Mouse (Mus musculus) brain, embryonic 14.5 days (tissue): ENCODE results near the gene Tmem45a2.

Experiments used
- CTCF ChIP-seq: fragments of 200-500 bp; IDR thresholded peaks from 2 replicates; pipeline ENCODE4 v1.5.1; 2012; ENCODE audit warnings: inconsistent platforms, mild to moderate bottlenecking, moderate library complexity, borderline replicate concordance; ENCODE audit not compliant: insufficient read depth, insufficient read length; ENCODE audit errors: extremely low read depth
- POLR2A ChIP-seq: fragments of 200-500 bp; IDR thresholded peaks from 2 replicates; pipeline ENCODE4 v1.6.1; 2012; ENCODE audit warnings: mild to moderate bottlenecking, inconsistent platforms, borderline replicate concordance; ENCODE audit not compliant: poor library complexity, insufficient read depth, insufficient read length, severe bottlenecking; ENCODE audit errors: extremely low read depth

DNA sequence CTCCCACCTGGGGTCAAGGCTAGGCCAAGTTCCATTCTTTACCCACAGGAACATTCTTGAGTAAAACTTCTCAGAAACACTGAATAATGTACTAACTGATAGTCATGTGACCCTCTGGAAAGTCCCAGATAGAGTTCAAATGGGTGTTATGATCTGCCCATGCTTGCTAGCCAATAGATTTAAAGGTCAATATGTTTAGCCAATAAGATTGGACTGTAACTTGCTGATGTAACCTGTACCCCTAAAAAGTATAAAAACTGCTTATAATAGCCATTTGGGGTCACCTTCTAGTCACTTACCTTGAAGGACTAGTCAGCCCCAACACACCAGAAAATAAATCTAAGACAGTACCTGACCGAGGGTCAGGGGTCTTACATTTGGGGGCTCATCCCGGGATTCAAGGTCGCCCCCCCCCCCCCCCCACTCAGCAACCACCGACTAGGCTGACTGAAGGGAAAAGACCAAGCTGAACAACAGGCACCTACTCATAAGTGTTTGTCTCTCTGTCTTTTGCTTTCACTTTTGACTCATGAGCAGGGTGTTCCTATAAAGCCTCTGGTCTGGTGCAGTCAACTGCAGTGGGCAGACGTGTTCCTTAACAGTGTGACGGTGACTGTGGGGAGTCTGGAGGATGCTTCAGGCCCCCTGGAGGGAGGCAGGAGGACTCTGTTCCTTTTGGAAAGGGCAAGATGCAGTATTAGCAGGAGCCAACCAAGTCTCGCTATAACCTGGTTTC lies 40.9 kb downstream of the Tmem45a2 start:
- TF ChIP-seq CTCF (no peak), POLR2A (no peak)
